Comparison of ENCODE assay signal across 26 mouse cellular contexts in the genomic region with DNA sequence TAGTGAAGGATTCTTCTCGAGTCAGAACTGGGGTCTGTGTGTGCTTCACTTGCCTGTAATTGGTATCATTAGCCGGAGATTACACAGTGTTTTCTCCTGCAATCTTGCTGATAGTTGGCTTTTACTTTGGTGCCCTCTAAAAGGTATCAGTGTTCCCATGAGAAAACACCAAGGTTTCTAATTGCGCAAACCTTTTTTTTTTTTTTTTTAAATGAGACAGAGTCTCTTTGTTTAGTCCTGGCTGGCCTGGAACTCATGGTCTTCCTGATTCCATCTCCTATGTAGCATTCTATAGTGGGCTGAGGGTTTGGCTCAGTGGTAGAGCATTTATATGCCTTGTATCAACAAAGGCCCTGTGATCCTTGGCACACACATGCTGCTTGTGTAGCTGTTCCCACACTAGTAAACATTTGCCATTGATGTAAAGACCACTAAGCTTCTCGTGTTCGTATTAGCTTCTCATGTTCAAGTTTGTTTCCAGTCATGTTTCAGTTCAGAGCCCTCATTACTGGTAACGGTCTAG.
A peak's percentile ranks its signal among the peaks of the same experiment; 100 is the strongest.
DNase-seq lines count a peak whose midpoint lies in the region; ATAC-seq and TF ChIP-seq lines count a peak whose summit lies in the region.
"Had no signal": no experiment of that assay in that cellular context is flagged by ENCODE, and none has a peak within 500 bp of the region (broad histone marks: within the 10 kb centered on the region; RNA-seq: fewer than 3 reads in every experiment).

No protein-coding gene starts in this region.

- H3K27ac ChIP-seq in embryonic facial prominence, embryonic 12.5 days: no peak overlapping the region
- no peak overlapping the region for H3K27ac ChIP-seq in embryonic facial prominence, embryonic 10.5 days (replicated peaks)
- H3K27ac ChIP-seq in stomach, embryonic 15.5 days: 0 out of 2 replicates have a peak overlapping the region, but pooled peaks have one; percentile 16
- no peak overlapping the region for H3K27ac ChIP-seq in stomach, postnatal 0 days (replicated peaks)
- no peak overlapping the region for H3K27ac ChIP-seq in intestine, postnatal 0 days (ENCODE audit: low read depth, low read length)
- H3K27ac ChIP-seq in midbrain, embryonic 11.5 days (ENCODE audit: low read depth, low read length): no peak overlapping the region
- H3K27ac ChIP-seq: forebrain, embryonic 10.5 days; forebrain, embryonic 15.5 days; heart, embryonic 10.5 days; heart, embryonic 15.5 days; layer of hippocampus, adult 2 months; macrophage; midbrain, embryonic 15.5 days; neural tube, embryonic 12.5 days had no signal

- H3K9me3 ChIP-seq in embryonic facial prominence, embryonic 12.5 days: no peaks in the 10 kb centered on the region
- no peaks in the 10 kb centered on the region for H3K9me3 ChIP-seq in embryonic facial prominence, embryonic 10.5 days
- H3K9me3 ChIP-seq in stomach, embryonic 15.5 days: no peaks in the 10 kb centered on the region
- H3K9me3 ChIP-seq in stomach, postnatal 0 days (ENCODE audit: control insufficient read depth, low read length): no peaks in the 10 kb centered on the region
- H3K9me3 ChIP-seq in intestine, postnatal 0 days (ENCODE audit: control insufficient read depth): no peaks in the 10 kb centered on the region
- no peaks in the 10 kb centered on the region for H3K9me3 ChIP-seq in midbrain, embryonic 11.5 days (ENCODE audit: control insufficient read depth, low read length)
- H3K9me3 ChIP-seq: forebrain, embryonic 10.5 days; forebrain, embryonic 15.5 days; heart, embryonic 10.5 days; heart, embryonic 15.5 days; midbrain, embryonic 15.5 days; neural tube, embryonic 12.5 days had no signal

- H3K27me3 ChIP-seq in embryonic facial prominence, embryonic 12.5 days: no peaks in the 10 kb centered on the region
- no peaks in the 10 kb centered on the region for H3K27me3 ChIP-seq in embryonic facial prominence, embryonic 10.5 days (replicated peaks; ENCODE audit: low read depth, poor library complexity, severe bottlenecking)
- no peaks in the 10 kb centered on the region for H3K27me3 ChIP-seq in stomach, embryonic 15.5 days (replicated peaks)
- H3K27me3 ChIP-seq in stomach, postnatal 0 days (ENCODE audit: control insufficient read depth, insufficient read depth, low read length): no peaks in the 10 kb centered on the region
- no peaks in the 10 kb centered on the region for H3K27me3 ChIP-seq in intestine, postnatal 0 days (replicated peaks; ENCODE audit: control insufficient read depth, insufficient read depth, low read length)
- no peaks in the 10 kb centered on the region for H3K27me3 ChIP-seq in midbrain, embryonic 11.5 days (ENCODE audit: control insufficient read depth, insufficient read depth, low read length)
- H3K27me3 ChIP-seq: forebrain, embryonic 15.5 days; heart, embryonic 15.5 days; midbrain, embryonic 15.5 days; neural tube, embryonic 12.5 days had no signal

- no peak overlapping the region for H3K9ac ChIP-seq in embryonic facial prominence, embryonic 12.5 days
- H3K9ac ChIP-seq in stomach, embryonic 15.5 days: no peak overlapping the region
- H3K9ac ChIP-seq in stomach, postnatal 0 days (ENCODE audit: low read length): no peak overlapping the region
- H3K9ac ChIP-seq in intestine, postnatal 0 days (ENCODE audit: low read depth, low read length): no peak overlapping the region
- no peak overlapping the region for H3K9ac ChIP-seq in midbrain, embryonic 11.5 days (ENCODE audit: low read length)
- H3K9ac ChIP-seq: forebrain, embryonic 15.5 days; heart, embryonic 15.5 days; midbrain, embryonic 15.5 days; neural tube, embryonic 12.5 days had no signal

- no peaks in the 10 kb centered on the region for H3K36me3 ChIP-seq in embryonic facial prominence, embryonic 12.5 days
- H3K36me3 ChIP-seq in embryonic facial prominence, embryonic 10.5 days (replicated peaks): no peaks in the 10 kb centered on the region
- H3K36me3 ChIP-seq in stomach, embryonic 15.5 days: no peaks in the 10 kb centered on the region
- H3K36me3 ChIP-seq in stomach, postnatal 0 days (ENCODE audit: control insufficient read depth, insufficient read depth, low read length): peaks cover 2% of the 10 kb centered on the region
- H3K36me3 ChIP-seq in intestine, postnatal 0 days (ENCODE audit: control insufficient read depth, insufficient read depth): no peaks in the 10 kb centered on the region
- H3K36me3 ChIP-seq in midbrain, embryonic 11.5 days (ENCODE audit: control insufficient read depth, insufficient read depth, low read length): no peaks in the 10 kb centered on the region
- H3K36me3 ChIP-seq: forebrain, embryonic 10.5 days; forebrain, embryonic 15.5 days; heart, embryonic 10.5 days; midbrain, embryonic 15.5 days; neural tube, embryonic 12.5 days had no signal

- peak; percentile 79; the same call in 1 of the 2 replicates for ATAC-seq in embryonic facial prominence, embryonic 12.5 days (ENCODE audit: insufficient number of reproducible peaks, insufficient read depth, low FRiP score, low TSS enrichment)
- no peak; the same call in 1 of the 2 replicates for ATAC-seq in stomach, embryonic 15.5 days (ENCODE audit: insufficient read depth, low FRiP score, low read depth)
- no peak for ATAC-seq in stomach, postnatal 0 days (ENCODE audit: low FRiP score, low TSS enrichment)
- ATAC-seq in intestine, postnatal 0 days: peak; percentile 51
- ATAC-seq in midbrain, embryonic 11.5 days (ENCODE audit: low FRiP score): no peak
- ATAC-seq: forebrain, embryonic 15.5 days; midbrain, embryonic 15.5 days had no signal

- WGBS in embryonic facial prominence, embryonic 12.5 days: 30% methylated on average over 6 of the region's 6 CpGs
- 50% methylated on average over 6 of the region's 6 CpGs for WGBS in embryonic facial prominence, embryonic 10.5 days
- whole genome bisulfite sequencing in stomach, embryonic 15.5 days: 63% methylated on average over 6 of the region's 6 CpGs
- 57% methylated on average over 6 of the region's 6 CpGs for WGBS in stomach, postnatal 0 days
- 58% methylated on average over 6 of the region's 6 CpGs for WGBS in intestine, postnatal 0 days
- 83% methylated on average over 6 of the region's 6 CpGs for WGBS in midbrain, embryonic 11.5 days

- TF ChIP-seq EP300 in stomach, postnatal 0 days (optimal IDR thresholded peaks at IDR 0.05): no peak

- no peak for TF ChIP-seq CTCF in stomach, postnatal 0 days (IDR thresholded peaks at IDR 0.05; ENCODE audit: low read depth)
- no peak for TF ChIP-seq CTCF in intestine, postnatal 0 days (IDR thresholded peaks at IDR 0.05; ENCODE audit: low read depth)

- no peak overlapping the region for H3K4me3 ChIP-seq in embryonic facial prominence, embryonic 12.5 days
- no peak overlapping the region for H3K4me3 ChIP-seq in embryonic facial prominence, embryonic 10.5 days
- H3K4me3 ChIP-seq in stomach, embryonic 15.5 days (replicated peaks): no peak overlapping the region
- no peak overlapping the region for H3K4me3 ChIP-seq in stomach, postnatal 0 days (ENCODE audit: low read depth, low read length)
- no peak overlapping the region for H3K4me3 ChIP-seq in intestine, postnatal 0 days (ENCODE audit: low read depth, low read length)
- no peak overlapping the region for H3K4me3 ChIP-seq in midbrain, embryonic 11.5 days (ENCODE audit: low read depth, low read length)
- H3K4me3 ChIP-seq: forebrain, embryonic 10.5 days; forebrain, embryonic 15.5 days; heart, embryonic 10.5 days; heart, embryonic 15.5 days; layer of hippocampus, adult 2 months; midbrain, embryonic 15.5 days; neural tube, embryonic 12.5 days had no signal

- H3K4me1 ChIP-seq in embryonic facial prominence, embryonic 12.5 days: peaks cover 5% of the 10 kb centered on the region; the same call in 1 of the 2 replicates
- peaks cover 29% of the 10 kb centered on the region for H3K4me1 ChIP-seq in embryonic facial prominence, embryonic 10.5 days
- no peaks in the 10 kb centered on the region for H3K4me1 ChIP-seq in stomach, embryonic 15.5 days
- H3K4me1 ChIP-seq in stomach, postnatal 0 days (replicated peaks; ENCODE audit: control insufficient read depth, insufficient read depth): no peaks in the 10 kb centered on the region
- no peaks in the 10 kb centered on the region for H3K4me1 ChIP-seq in intestine, postnatal 0 days (replicated peaks; ENCODE audit: control insufficient read depth, insufficient read depth, low read length)
- H3K4me1 ChIP-seq in midbrain, embryonic 11.5 days (ENCODE audit: control insufficient read depth, insufficient read depth, low read length): no peaks in the 10 kb centered on the region
- H3K4me1 ChIP-seq: forebrain, embryonic 15.5 days; heart, embryonic 15.5 days; midbrain, embryonic 15.5 days; neural tube, embryonic 12.5 days had no signal

- no peak overlapping the region for H3K4me2 ChIP-seq in embryonic facial prominence, embryonic 12.5 days (replicated peaks)
- H3K4me2 ChIP-seq in stomach, embryonic 15.5 days: no peak overlapping the region
- H3K4me2 ChIP-seq in stomach, postnatal 0 days (replicated peaks; ENCODE audit: low read depth): no peak overlapping the region
- no peak overlapping the region for H3K4me2 ChIP-seq in intestine, postnatal 0 days (replicated peaks; ENCODE audit: low read depth)
- H3K4me2 ChIP-seq in midbrain, embryonic 11.5 days: no peak overlapping the region
- H3K4me2 ChIP-seq: forebrain, embryonic 15.5 days; heart, embryonic 15.5 days; liver, embryonic 11.5 days; midbrain, embryonic 15.5 days; neural tube, embryonic 12.5 days had no signal

- DNase-seq in embryonic facial prominence, embryonic 10.5 days (ENCODE audit: low spot score): no peak
- DNase-seq in stomach, postnatal 0 days (ENCODE audit: low spot score): no peak
- DNase-seq in right cerebral cortex, adult 2 months (ENCODE audit: low spot score in 2 of 2): no peak
- no peak for DNase-seq in midbrain, embryonic 11.5 days (ENCODE audit: low spot score, missing footprints)
- DNase-seq: adrenal gland, postnatal 36 days; cerebellum, adult 2 months; cerebellum, postnatal 25 days; gastrocnemius, postnatal 25 days; heart, adult 11 months; kidney, adult 18-20 months; kidney, postnatal 36 days; lung, postnatal 10 days; right cerebral cortex, adult 18-20 months; right cerebral cortex, postnatal 4 days had no signal

Comparison
In these comparisons a context has a peak if more than half of its experiments do, and no peak if none do; other contexts are left out.
1. ATAC-seq: peak in embryonic facial prominence, embryonic 12.5 days (single experiment) and intestine, postnatal 0 days (single experiment); none in stomach, embryonic 15.5 days (single experiment), stomach, postnatal 0 days (single experiment) and midbrain, embryonic 11.5 days (single experiment).